In genomic region chr7:89979432-89980130, GRCm38 (mm10) we compare ENCODE assay signal across 8 mouse cellular contexts. TPM values are rescaled to one million over a fixed set of nuclear protein-coding genes. Genes with fewer than 3 reads are reported as not detected.
A peak's percentile ranks its signal among the peaks of the same experiment; 100 is the strongest.
DNase-seq lines count a peak whose midpoint lies in the region; ATAC-seq lines count a peak whose summit lies in the region.

No protein-coding gene starts in this region.

- no peaks in the 10 kb centered on the region for H3K9me3 ChIP-seq in embryonic facial prominence, embryonic 10.5 days
- no peaks in the 10 kb centered on the region for H3K9me3 ChIP-seq in hindbrain, embryonic 16.5 days (ENCODE audit: control insufficient read depth, low read length)
- H3K9me3 ChIP-seq in midbrain, embryonic 13.5 days = no peaks in the 10 kb centered on the region

- peaks cover 23% of the 10 kb centered on the region for H3K4me1 ChIP-seq in embryonic facial prominence, embryonic 10.5 days
- peaks cover 12% of the 10 kb centered on the region for H3K4me1 ChIP-seq in hindbrain, embryonic 16.5 days (ENCODE audit: control insufficient read depth, insufficient read depth, low read depth, low read length)
- H3K4me1 ChIP-seq in midbrain, embryonic 13.5 days (replicated peaks) = peaks cover 21% of the 10 kb centered on the region

- peak overlapping the region; percentile 86 for H3K9ac ChIP-seq in hindbrain, embryonic 16.5 days (ENCODE audit: low read depth, low read length)
- peak overlapping the region; percentile 87 for H3K9ac ChIP-seq in midbrain, embryonic 13.5 days (replicated peaks)

- H3K4me3 ChIP-seq in embryonic facial prominence, embryonic 10.5 days = peak overlapping the region; percentile 89
- H3K4me3 ChIP-seq in hindbrain, embryonic 16.5 days (ENCODE audit: low read length) = peak overlapping the region; percentile 88
- peak overlapping the region; percentile 69 for H3K4me3 ChIP-seq in midbrain, embryonic 13.5 days (replicated peaks)

- H3K4me2 ChIP-seq in hindbrain, embryonic 16.5 days (ENCODE audit: low read length) = peak overlapping the region; percentile 88
- peak overlapping the region; percentile 89 for H3K4me2 ChIP-seq in midbrain, embryonic 13.5 days (replicated peaks)

- ATAC-seq in hindbrain, embryonic 16.5 days = no peak
- ATAC-seq in midbrain, embryonic 13.5 days = peak; percentile 2; the same call in 1 of the 2 replicates
- no peak for ATAC-seq in megakaryocyte progenitor cell, adult 5-6 weeks (replicated peaks; ENCODE audit: poor library complexity)

- DNase-seq in cerebellum, adult 11 months = peak; percentile 20
- DNase-seq in cerebellum, adult 9-11 months = no peak
- peak; percentile 60 for DNase-seq in 416B (ENCODE audit: low read depth)
- DNase-seq in embryonic facial prominence, embryonic 10.5 days (ENCODE audit: low spot score) = no peak
- DNase-seq in cerebellum, adult 9-10 months = no peak

- peak overlapping the region; percentile 99 for H3K27ac ChIP-seq in embryonic facial prominence, embryonic 10.5 days (replicated peaks)
- H3K27ac ChIP-seq in hindbrain, embryonic 16.5 days (ENCODE audit: low read depth, low read length) = peak overlapping the region; percentile 100
- peak overlapping the region; percentile 99 for H3K27ac ChIP-seq in midbrain, embryonic 13.5 days

- H3K27me3 ChIP-seq in embryonic facial prominence, embryonic 10.5 days (replicated peaks; ENCODE audit: low read depth, poor library complexity, severe bottlenecking) = no peaks in the 10 kb centered on the region
- no peaks in the 10 kb centered on the region for H3K27me3 ChIP-seq in hindbrain, embryonic 16.5 days (replicated peaks; ENCODE audit: control insufficient read depth, insufficient read depth, low read length)
- no peaks in the 10 kb centered on the region for H3K27me3 ChIP-seq in midbrain, embryonic 13.5 days

- H3K36me3 ChIP-seq in embryonic facial prominence, embryonic 10.5 days (replicated peaks) = peaks cover 27% of the 10 kb centered on the region
- peaks cover 12% of the 10 kb centered on the region for H3K36me3 ChIP-seq in hindbrain, embryonic 16.5 days (ENCODE audit: control insufficient read depth, insufficient read depth, low read length)
- H3K36me3 ChIP-seq in midbrain, embryonic 13.5 days = peaks cover 17% of the 10 kb centered on the region

- WGBS in embryonic facial prominence, embryonic 10.5 days = 5% methylated on average over 23 of the region's 23 CpGs
- 4% methylated on average over 23 of the region's 23 CpGs for WGBS in hindbrain, embryonic 16.5 days
- WGBS in midbrain, embryonic 13.5 days = 2% methylated on average over 23 of the region's 23 CpGs

RNA-seq across cellular contexts. Expression of gene Eed, which starts 1.2 kb away (rescaled TPM):
- polyA plus RNA-seq in embryonic facial prominence, embryonic 10.5 days (2016; fragmentation: Nextera tagmentation; extraction: Ambion mirVana) = 89.6 and 89.7 TPM in 2 replicates
- polyA plus RNA-seq in hindbrain, embryonic 16.5 days (2015; fragmentation: Nextera tagmentation; extraction: Ambion mirVana) = 24.7 and 24.9 TPM in 2 replicates
- 36.6 and 42.4 TPM in 2 replicates for polyA plus RNA-seq in midbrain, embryonic 13.5 days (2015; fragmentation: Nextera tagmentation; extraction: Ambion mirVana)
- total RNA-seq in megakaryocyte progenitor cell, adult 5-6 weeks (2015) = 133 and 143 TPM in 2 replicates
- total RNA-seq in megakaryocyte progenitor cell, adult 5-6 weeks (2017) = 116 and 143 TPM in 2 replicates

RNA-seq across cellular contexts. Expression of gene Hikeshi, which starts 38.6 kb away (rescaled TPM):
- polyA plus RNA-seq in embryonic facial prominence, embryonic 10.5 days (2016; fragmentation: Nextera tagmentation; extraction: Ambion mirVana) = 149 and 159 TPM in 2 replicates
- polyA plus RNA-seq in hindbrain, embryonic 16.5 days (2015; fragmentation: Nextera tagmentation; extraction: Ambion mirVana) = 124 and 133 TPM in 2 replicates
- polyA plus RNA-seq in midbrain, embryonic 13.5 days (2015; fragmentation: Nextera tagmentation; extraction: Ambion mirVana) = 147 and 150 TPM in 2 replicates
- 96.3 and 97.2 TPM in 2 replicates for total RNA-seq in megakaryocyte progenitor cell, adult 5-6 weeks (2015)
- total RNA-seq in megakaryocyte progenitor cell, adult 5-6 weeks (2017) = 90.6 and 101 TPM in 2 replicates

Comparison
In these comparisons a context has a peak if more than half of its experiments do, and no peak if none do; other contexts are left out.
1. DNase-seq: peak in cerebellum, adult 11 months (single experiment) and 416B (single experiment); none in cerebellum, adult 9-11 months (single experiment), embryonic facial prominence, embryonic 10.5 days (single experiment) and cerebellum, adult 9-10 months (single experiment).
2. Peak in every context shown above with its lines, with median percentiles within 50 percentile points of each other: H3K27ac ChIP-seq and H3K4me3 ChIP-seq.